Mouse (Mus musculus) E14TG2a.4 (cell line): Measurements from ENCODE around the gene Cdh23.
"Not testable (repeated sequence)": the region's sequence is repeated elsewhere in the genome, so short reads cannot be mapped to it uniquely, and the experiment has no call there.

Experiments
- H3K27me3 ChIP-seq: 2 replicates; pipeline ENCODE4 v1.6.1; 2014; ENCODE audit warnings: low read length, control low read depth; ENCODE audit not compliant: insufficient read depth
- H3K36me3 ChIP-seq: 2 replicates; pipeline ENCODE4 v1.6.1; 2014; ENCODE audit warnings: low read length, control low read depth; ENCODE audit not compliant: insufficient read depth
- H3K4me1 ChIP-seq: replicated peaks from 2 replicates; pipeline ENCODE4 v1.6.1; 2014; ENCODE audit warnings: low read depth, low read length, control low read depth
- H3K4me3 ChIP-seq: replicated peaks from 2 replicates; pipeline ENCODE4 v1.5.1; 2014; ENCODE audit warnings: mild to moderate bottlenecking, low read length
- H3K9me3 ChIP-seq: 2 replicates; pipeline ENCODE4 v1.6.1; 2014; ENCODE audit warnings: low read length, control low read depth
- CTCF ChIP-seq: conservative IDR thresholded peaks from 2 replicates; pipeline ENCODE4 v1.5.1; 2014; ENCODE audit warnings: low read length
- NANOG ChIP-seq: IDR thresholded peaks from 2 replicates; pipeline ENCODE4 v1.6.1; 2014; ENCODE audit warnings: borderline replicate concordance, low read length, mixed read lengths
- POU5F1 ChIP-seq: IDR thresholded peaks from 2 replicates; pipeline ENCODE4 v1.6.1; 2014; ENCODE audit warnings: low read length, borderline replicate concordance

Cdh23 gene

GRCm38 (mm10) chr10:60723345-60723744, 27.1 kb upstream of the Cdh23 start:
- Histone ChIP-seq H3K4me3 (peak overlapping the region; percentile 54), H3K9me3 (peaks cover 14% of the 10 kb centered on the region), H3K27me3 (no peaks in the 10 kb centered on the region), H3K36me3 (peaks cover 9% of the 10 kb centered on the region), H3K4me1 (peaks cover 94% of the 10 kb centered on the region)
- peak; percentile 38 for TF ChIP-seq CTCF
- TF ChIP-seq NANOG: no peak

- no peak for TF ChIP-seq POU5F1
- TF ChIP-seq CTCF: no peak
- TF ChIP-seq NANOG: no peak
- H3K4me1 ChIP-seq: peaks cover 77% of the 10 kb centered on the region
- H3K27me3 ChIP-seq: no peaks in the 10 kb centered on the region
- peaks cover 28% of the 10 kb centered on the region for H3K9me3 ChIP-seq
- H3K4me3 ChIP-seq: peak overlapping the region; percentile 56; the same call in 1 of the 2 replicates
- H3K36me3 ChIP-seq: peaks cover 21% of the 10 kb centered on the region
These were observed 25.4 kb upstream of the Cdh23 start for GRCm38 (mm10) chr10:60721640-60722039.

- Histone ChIP-seq H3K4me3 (peak overlapping the region; percentile 56), H3K27me3 (no peaks in the 10 kb centered on the region), H3K9me3 (peaks cover 39% of the 10 kb centered on the region), H3K36me3 (peaks cover 32% of the 10 kb centered on the region), H3K4me1 (peaks cover 65% of the 10 kb centered on the region)
- TF ChIP-seq POU5F1 (no peak), CTCF (no peak), NANOG (no peak)
These were observed 24.2 kb upstream of the Cdh23 start for GRCm38 (mm10) chr10:60720461-60720860.

DNA sequence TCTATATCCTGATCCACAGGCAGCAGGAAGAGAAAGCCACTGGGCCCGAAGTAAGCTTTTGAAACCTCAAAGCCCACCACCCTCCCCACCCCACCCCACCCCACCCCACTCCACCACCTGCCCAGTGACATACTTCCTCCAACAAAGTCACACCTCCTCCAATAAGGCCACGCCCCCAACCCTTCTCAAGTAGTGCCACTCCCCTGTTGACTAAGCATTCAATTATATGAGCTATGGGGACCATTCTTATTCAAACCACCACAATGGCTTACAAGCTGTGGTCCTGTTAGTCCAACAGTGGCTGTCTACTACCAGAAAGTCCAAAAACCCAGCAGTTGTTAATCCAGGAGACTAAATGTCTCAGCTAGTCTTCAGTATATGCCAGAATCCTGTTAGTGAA, 22.2 kb upstream of the Cdh23 start:
- TF ChIP-seq NANOG: no peak
- no peak for TF ChIP-seq POU5F1
- no peak for TF ChIP-seq CTCF
- peaks cover 45% of the 10 kb centered on the region for H3K4me1 ChIP-seq
- peaks cover 58% of the 10 kb centered on the region for H3K9me3 ChIP-seq
- no peak overlapping the region for H3K4me3 ChIP-seq
- no peaks in the 10 kb centered on the region for H3K27me3 ChIP-seq
- peaks cover 43% of the 10 kb centered on the region for H3K36me3 ChIP-seq

GRCm38 (mm10) chr10:60716449-60716848, 20.2 kb upstream of the Cdh23 start:
- Histone ChIP-seq H3K9me3 (peaks cover 77% of the 10 kb centered on the region), H3K36me3 (peaks cover 54% of the 10 kb centered on the region), H3K4me3 (no peak overlapping the region), H3K4me1 (peaks cover 25% of the 10 kb centered on the region), H3K27me3 (no peaks in the 10 kb centered on the region)
- no peak for TF ChIP-seq POU5F1
- TF ChIP-seq CTCF: no peak
- no peak for TF ChIP-seq NANOG

DNA sequence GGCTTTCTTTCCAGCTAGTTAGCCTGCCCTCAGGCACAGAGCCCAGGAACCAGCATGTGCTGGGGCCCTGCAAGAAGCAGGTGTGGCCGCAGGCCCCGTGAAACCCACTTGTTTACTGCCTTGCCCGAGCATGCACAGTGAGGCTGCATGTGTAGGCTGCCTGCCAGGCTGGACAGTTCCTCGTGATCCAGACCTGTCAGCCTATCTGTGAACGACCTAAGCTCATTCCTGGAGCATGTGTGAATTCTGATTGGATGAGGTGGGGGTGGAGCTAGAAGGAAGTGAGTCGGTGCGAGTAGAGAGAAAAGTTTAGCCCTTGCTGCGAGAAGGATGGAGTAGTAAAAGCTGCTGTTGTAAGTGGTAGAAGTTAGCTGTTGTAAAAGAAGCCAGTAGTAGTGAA, 16.0 kb upstream of the Cdh23 start:
- H3K9me3 ChIP-seq: peaks cover 61% of the 10 kb centered on the region
- H3K4me3 ChIP-seq, H3K4me1 ChIP-seq, H3K27me3 ChIP-seq: not testable (repeated sequence)
- H3K36me3 ChIP-seq: peaks cover 38% of the 10 kb centered on the region

- H3K9me3 ChIP-seq: peaks cover 35% of the 10 kb centered on the region
- TF ChIP-seq POU5F1 (no peak), NANOG (no peak), CTCF (no peak)
- peaks cover 7% of the 10 kb centered on the region; the same call in 1 of the 2 replicates for H3K27me3 ChIP-seq
- H3K36me3 ChIP-seq: peaks cover 14% of the 10 kb centered on the region; the same call in 1 of the 2 replicates
- peaks cover 5% of the 10 kb centered on the region for H3K4me1 ChIP-seq
- no peak overlapping the region for H3K4me3 ChIP-seq
These were observed 12.5 kb upstream of the Cdh23 start for GRCm38 (mm10) chr10:60708837-60709236.

DNA sequence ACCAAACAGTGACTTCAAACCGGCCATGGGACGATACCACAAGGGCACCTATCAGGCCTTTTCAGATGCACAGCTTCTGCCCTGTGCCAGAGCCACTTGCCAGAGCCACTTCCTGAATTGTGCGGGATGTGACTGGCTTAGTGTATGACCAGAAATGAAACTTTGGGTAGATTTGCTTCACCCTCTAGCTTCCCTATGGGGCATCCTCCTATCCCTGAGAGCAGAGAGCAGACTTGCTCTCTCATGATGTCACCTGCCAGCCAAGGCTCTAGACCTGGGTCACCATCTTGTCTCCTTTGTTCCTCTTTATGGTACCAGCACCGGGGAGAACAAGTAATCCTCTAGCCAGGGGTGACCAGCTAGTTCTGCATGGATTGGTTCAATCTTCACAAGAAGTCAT, 10.0 kb upstream of the Cdh23 start:
- Histone ChIP-seq H3K4me1 (peaks cover 5% of the 10 kb centered on the region), H3K36me3 (no peaks in the 10 kb centered on the region), H3K9me3 (peaks cover 14% of the 10 kb centered on the region), H3K4me3 (no peak overlapping the region), H3K27me3 (peaks cover 7% of the 10 kb centered on the region; the same call in 1 of the 2 replicates)
- TF ChIP-seq POU5F1 (no peak), CTCF (no peak), NANOG (no peak)

DNA sequence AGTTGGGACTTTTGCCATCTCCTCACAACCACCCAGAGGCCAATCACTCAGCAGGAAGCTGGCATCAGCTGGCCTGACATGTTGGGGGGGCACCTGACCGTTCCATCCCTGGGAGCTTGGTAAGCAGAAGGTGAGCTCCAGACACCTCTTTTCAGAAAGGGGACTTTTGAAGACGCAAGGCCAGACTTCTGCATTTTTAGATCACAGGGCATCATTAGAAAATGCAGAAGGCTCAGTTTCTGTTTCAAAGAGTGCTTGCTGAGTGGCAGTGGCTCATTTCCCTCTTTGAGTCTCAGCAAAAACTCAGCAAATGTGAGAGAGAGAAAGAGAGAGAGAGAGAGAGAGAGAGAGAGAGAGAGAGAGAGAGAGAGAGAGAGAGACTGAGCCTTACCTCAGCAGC, 8.8 kb upstream of the Cdh23 start:
- H3K4me1 ChIP-seq: peaks cover under 1% of the 10 kb centered on the region; the same call in 1 of the 2 replicates
- H3K4me3 ChIP-seq: no peak overlapping the region
- H3K9me3 ChIP-seq: peaks cover 11% of the 10 kb centered on the region
- no peaks in the 10 kb centered on the region for H3K36me3 ChIP-seq
- TF ChIP-seq NANOG (no peak), CTCF (no peak), POU5F1 (no peak)
- H3K27me3 ChIP-seq: peaks cover 7% of the 10 kb centered on the region; the same call in 1 of the 2 replicates
